ENCODE assay signal across 11 mouse cellular contexts in the genomic region with DNA sequence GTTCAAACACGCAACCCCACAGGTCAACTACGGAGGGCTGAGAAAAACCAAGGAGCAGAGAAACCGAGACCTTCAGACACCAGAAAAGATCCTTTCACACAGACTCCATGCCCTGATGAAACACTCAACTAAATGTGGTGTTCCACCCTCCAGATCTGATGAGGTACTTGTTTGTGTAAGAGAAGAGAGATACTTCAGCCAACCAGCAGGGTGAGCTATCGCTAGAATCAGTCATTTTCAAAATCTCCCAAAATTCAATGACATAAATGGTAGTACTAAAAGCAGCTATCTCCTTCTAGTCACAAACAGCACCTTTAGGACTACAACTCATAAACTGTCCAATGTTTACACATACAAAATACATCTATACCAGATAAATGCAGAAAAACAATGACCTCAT. TPM values are rescaled to one million over a fixed set of nuclear protein-coding genes. Genes with fewer than 3 reads are reported as not detected.
DNase-seq lines count a peak whose midpoint lies in the region; ATAC-seq and TF ChIP-seq lines count a peak whose summit lies in the region.
"Had no signal": no experiment of that assay in that cellular context is flagged by ENCODE, and none has a peak within 500 bp of the region (broad histone marks: within the 10 kb centered on the region; RNA-seq: fewer than 3 reads in every experiment).

No protein-coding gene starts in this region.

- H3K27me3 ChIP-seq in lung, embryonic 14.5 days (ENCODE audit: insufficient read depth, low read length) = no peaks in the 10 kb centered on the region
- no peaks in the 10 kb centered on the region for H3K27me3 ChIP-seq in embryonic facial prominence, embryonic 14.5 days (replicated peaks; ENCODE audit: control insufficient read depth, insufficient read depth, low read length)
- H3K27me3 ChIP-seq: heart, embryonic 15.5 days; midbrain, embryonic 12.5 days had no signal

- 79% methylated on average over 4 of the region's 4 CpGs for WGBS in lung, embryonic 14.5 days
- WGBS in embryonic facial prominence, embryonic 14.5 days = 73% methylated on average over 4 of the region's 4 CpGs

- peak; percentile 54 for TF ChIP-seq CTCF in lung, embryonic 14.5 days (IDR thresholded peaks at IDR 0.05; ENCODE audit: low read depth)

- intact Hi-C loops in left cerebral cortex, postnatal 36 days (cut with DNase I) = no loop called here

- no peak for ATAC-seq in lung, embryonic 14.5 days (ENCODE audit: insufficient read depth)
- no peak for ATAC-seq in embryonic facial prominence, embryonic 14.5 days (ENCODE audit: low read depth)

- H3K9ac ChIP-seq in lung, embryonic 14.5 days = no peak overlapping the region
- H3K9ac ChIP-seq in embryonic facial prominence, embryonic 14.5 days (ENCODE audit: low read depth, low read length) = no peak overlapping the region
- H3K9ac ChIP-seq: heart, embryonic 15.5 days; midbrain, embryonic 12.5 days had no signal

- H3K36me3 ChIP-seq in lung, embryonic 14.5 days (ENCODE audit: insufficient read depth) = peaks cover 17% of the 10 kb centered on the region
- 0 out of 2 replicates have a peak, but pooled peaks cover 5% of the 10 kb centered on the region for H3K36me3 ChIP-seq in embryonic facial prominence, embryonic 14.5 days (ENCODE audit: control insufficient read depth, insufficient read depth, low read length)

- peaks cover 9% of the 10 kb centered on the region for H3K4me1 ChIP-seq in lung, embryonic 14.5 days (ENCODE audit: insufficient read depth)
- peaks cover 9% of the 10 kb centered on the region for H3K4me1 ChIP-seq in embryonic facial prominence, embryonic 14.5 days (ENCODE audit: control insufficient read depth, insufficient read depth, low read length)

- H3K4me3 ChIP-seq in lung, embryonic 14.5 days (ENCODE audit: low read depth, low read length) = no peak overlapping the region
- no peak overlapping the region for H3K4me3 ChIP-seq in embryonic facial prominence, embryonic 14.5 days (ENCODE audit: low read depth, low read length)
- H3K4me3 ChIP-seq: forebrain, embryonic 10.5 days; heart, embryonic 15.5 days; midbrain, embryonic 12.5 days had no signal

- H3K9me3 ChIP-seq in lung, embryonic 14.5 days (ENCODE audit: low read depth, low read length) = no peaks in the 10 kb centered on the region
- no peaks in the 10 kb centered on the region for H3K9me3 ChIP-seq in embryonic facial prominence, embryonic 14.5 days (ENCODE audit: control insufficient read depth, low read length)
- H3K9me3 ChIP-seq: forebrain, embryonic 10.5 days; heart, embryonic 15.5 days; midbrain, embryonic 12.5 days had no signal

- DNase-seq in embryo, embryonic 11 days = peak; percentile 44
- no peak for DNase-seq in embryo, embryonic 9.5 days (ENCODE audit: extremely low spot score)
- DNase-seq in lung, embryonic 14.5 days = peak; percentile 39
- DNase-seq in lung, postnatal 14 days = no peak
- DNase-seq in embryonic facial prominence, embryonic 14.5 days (ENCODE audit: low spot score) = peak; percentile 19
- peak; percentile 31 for DNase-seq in retina, postnatal 1 day
- DNase-seq in left cerebral cortex, postnatal 36 days (ENCODE audit: low spot score in 2 of 2) = no peak
- DNase-seq in layer of hippocampus, adult 18-20 months (ENCODE audit: low spot score in 2 of 2) = no peak

- H3K4me2 ChIP-seq in lung, embryonic 14.5 days = no peak overlapping the region
- no peak overlapping the region for H3K4me2 ChIP-seq in embryonic facial prominence, embryonic 14.5 days (ENCODE audit: low read depth, low read length)
- H3K4me2 ChIP-seq: heart, embryonic 15.5 days had no signal

- no peak overlapping the region for H3K27ac ChIP-seq in lung, embryonic 14.5 days (ENCODE audit: low read depth)
- no peak overlapping the region for H3K27ac ChIP-seq in embryonic facial prominence, embryonic 14.5 days (replicated peaks; ENCODE audit: low read depth, low read length)
- H3K27ac ChIP-seq: forebrain, embryonic 10.5 days; heart, embryonic 15.5 days; midbrain, embryonic 12.5 days had no signal

RNA-seq across cellular contexts. Expression of gene Zfp644, which starts 4.1 kb away (rescaled TPM):
- 89.9 and 93.2 TPM in 2 replicates for polyA plus RNA-seq in lung, embryonic 14.5 days (2014; fragmentation: Nextera tagmentation; extraction: Ambion mirVana)
- 82.8 and 85.2 TPM in 2 replicates for polyA plus RNA-seq in embryonic facial prominence, embryonic 14.5 days (2014; fragmentation: Nextera tagmentation; extraction: Ambion mirVana)
- 100 to 1,000 TPM; 102 to 116 TPM for total RNA-seq in left cerebral cortex, postnatal 36 days (2021)
- total RNA-seq in layer of hippocampus, adult 18-20 months (2021) = 100 to 1,000 TPM; 105 to 110 TPM

Comparison
In these comparisons a context has a peak if more than half of its experiments do, and no peak if none do; other contexts are left out.
1. DNase-seq: peak in embryo, embryonic 11 days (single experiment), lung, embryonic 14.5 days (single experiment), embryonic facial prominence, embryonic 14.5 days (single experiment) and retina, postnatal 1 day (single experiment); none in embryo, embryonic 9.5 days (single experiment), lung, postnatal 14 days (single experiment), left cerebral cortex, postnatal 36 days (0 of 2) and layer of hippocampus, adult 18-20 months (0 of 2).